Mouse (Mus musculus) testis, adult 2 months (tissue): ENCODE data around the gene Lrrc59.

ENCODE experiments used
- CTCF ChIP-seq: fragments of 200-500 bp; IDR thresholded peaks from 2 replicates; pipeline ENCODE4 v1.5.1; 2012; ENCODE audit warnings: low read depth, mild to moderate bottlenecking, inconsistent platforms, low read length, moderate library complexity; ENCODE audit not compliant: control insufficient read depth, insufficient read depth, insufficient replicate concordance
- POLR2A ChIP-seq: fragments of 200-500 bp; IDR thresholded peaks from 2 replicates; pipeline ENCODE4 v1.6.1; 2012; ENCODE audit warnings: low read depth, mild to moderate bottlenecking, inconsistent platforms, low read length, moderate library complexity; ENCODE audit not compliant: control insufficient read depth

DNA sequence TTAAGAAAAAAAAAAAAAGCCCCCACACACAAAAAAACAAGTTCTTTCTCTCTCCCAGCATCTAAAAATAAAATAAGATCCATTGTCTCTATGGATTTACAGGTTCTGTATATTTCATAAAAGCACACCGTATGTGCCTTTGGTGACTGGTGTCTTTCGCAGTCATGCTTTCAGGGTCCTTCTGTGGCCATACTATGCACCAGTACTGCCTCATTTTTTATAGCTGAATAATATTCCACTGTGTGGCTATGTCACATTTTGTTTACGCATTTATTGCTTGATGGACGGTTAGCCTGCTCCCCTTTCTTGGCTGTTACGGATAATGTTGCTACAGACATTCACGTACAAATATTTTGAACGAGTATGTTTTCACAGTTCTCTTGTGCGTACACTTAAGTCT is 23.4 kb downstream of the Lrrc59 start:
- TF ChIP-seq CTCF: no peak
- TF ChIP-seq POLR2A: no peak
